Mouse (Mus musculus) hematopoietic stem cell, adult 5-6 weeks (primary cell): Measurements from ENCODE around the gene Gmppa. TPM values are rescaled to one million over a fixed set of nuclear protein-coding genes. Genes with fewer than 3 reads are reported as not detected.

Experiments
- ATAC-seq, 2 experiments: fragments of 125-278 bp in 1 of 2; replicated peaks in 1 of 2; 2 replicates each; pipeline ENCODE4 v1.8.0; 2016 to 2017; ENCODE audit warnings: inconsistent platforms in 2 of 2, mild to moderate bottlenecking in 2 of 2, moderate number of reproducible peaks in 2 of 2, low read depth in 1 of 2, moderate TSS enrichment in 1 of 2; ENCODE audit not compliant: low FRiP score in 2 of 2, poor library complexity in 2 of 2, severe bottlenecking in 2 of 2, insufficient read depth in 1 of 2, low TSS enrichment in 1 of 2
- total RNA-seq: library from RNA; stranded (forward); fragments of 172-1452, 232-1000 nt; gene quantifications from 2 replicates; pipeline ENCODE4 v1.2.3, GENCODE M21; 2017

Gene Gmppa
- total RNA-seq, 1 experiment from 2014 or later = 70.0 TPM

DNA sequence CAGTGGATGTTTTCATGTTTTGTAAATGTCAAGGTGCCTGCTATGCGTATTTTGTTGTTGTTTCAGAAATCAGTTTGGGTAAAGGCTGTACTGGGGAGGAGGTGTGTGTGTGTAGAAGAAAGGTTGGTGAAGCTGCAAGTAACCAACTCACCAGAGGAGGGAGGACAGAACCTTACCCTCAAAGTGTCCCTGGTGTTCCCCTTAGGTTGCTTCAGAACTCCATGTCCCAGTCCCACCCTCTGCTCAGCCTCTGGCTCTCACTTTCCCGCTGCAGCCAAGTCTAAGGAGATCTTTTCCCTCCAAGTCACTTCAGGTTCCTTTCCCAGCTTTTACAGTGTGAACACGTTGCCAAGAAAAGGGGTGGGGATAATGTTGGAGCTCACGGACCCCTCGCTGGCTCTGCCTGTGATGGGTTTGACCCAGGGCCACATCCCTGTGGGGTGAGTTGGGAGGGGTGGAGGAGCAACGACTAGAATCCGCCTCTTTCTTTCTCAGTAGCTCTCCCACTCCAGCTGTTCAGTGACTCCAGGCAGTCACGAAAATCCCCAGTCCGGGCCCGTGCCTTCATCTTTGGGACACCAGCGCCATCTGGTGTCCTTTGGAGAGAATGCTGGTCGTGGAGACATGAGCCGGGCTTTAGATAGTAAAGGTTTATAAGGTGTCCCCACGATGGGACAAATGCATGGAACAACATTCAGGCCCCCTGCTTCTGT lies 31.6 kb downstream of the Gmppa start:
- ATAC-seq = peak; percentile 62 to 71

DNA sequence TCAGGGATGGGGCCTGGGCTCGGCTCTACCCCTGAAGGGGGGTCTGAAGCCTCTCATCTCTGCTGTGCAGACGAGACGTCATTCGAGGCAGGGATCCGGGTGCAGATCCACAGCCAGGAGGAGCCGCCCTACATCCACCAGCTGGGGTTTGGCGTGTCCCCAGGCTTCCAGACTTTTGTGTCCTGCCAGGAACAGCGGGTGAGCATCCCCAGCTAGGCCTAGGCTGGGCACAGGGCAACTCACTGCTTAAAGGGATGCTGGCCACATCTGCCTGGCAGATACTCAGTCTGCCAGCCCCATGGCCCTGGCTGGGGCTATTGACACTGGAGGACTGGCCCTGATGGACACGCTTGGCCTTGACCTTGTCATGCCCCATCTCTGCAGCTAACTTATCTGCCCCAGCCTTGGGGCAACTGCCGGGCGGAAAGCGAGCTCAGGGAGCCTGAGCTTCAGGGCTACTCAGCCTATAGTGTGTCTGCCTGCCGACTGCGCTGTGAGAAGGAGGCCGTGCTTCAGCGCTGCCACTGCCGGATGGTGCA lies 33.6 kb downstream of the Gmppa start:
- no peak for ATAC-seq

DNA sequence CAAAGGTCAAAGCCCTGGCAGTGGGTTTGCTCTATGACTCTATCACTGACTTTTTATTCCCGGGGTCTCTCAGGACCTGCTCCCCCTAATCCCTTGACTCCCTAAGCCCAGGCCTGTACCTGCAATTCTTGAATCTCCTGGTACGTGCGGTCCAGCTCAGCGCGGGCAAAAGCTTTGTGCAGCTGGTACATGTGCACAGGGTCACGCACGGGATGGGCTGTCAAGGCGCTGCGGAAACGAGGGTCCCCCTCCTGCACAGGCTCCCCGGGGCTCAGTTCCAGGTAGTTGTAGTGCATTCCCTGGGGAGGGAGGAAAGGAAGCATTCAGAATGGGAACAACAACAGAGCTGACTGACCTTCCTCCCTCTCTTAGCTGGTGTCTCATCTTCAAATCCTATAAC lies 40.7 kb downstream of the Gmppa start:
- no peak for ATAC-seq

DNA sequence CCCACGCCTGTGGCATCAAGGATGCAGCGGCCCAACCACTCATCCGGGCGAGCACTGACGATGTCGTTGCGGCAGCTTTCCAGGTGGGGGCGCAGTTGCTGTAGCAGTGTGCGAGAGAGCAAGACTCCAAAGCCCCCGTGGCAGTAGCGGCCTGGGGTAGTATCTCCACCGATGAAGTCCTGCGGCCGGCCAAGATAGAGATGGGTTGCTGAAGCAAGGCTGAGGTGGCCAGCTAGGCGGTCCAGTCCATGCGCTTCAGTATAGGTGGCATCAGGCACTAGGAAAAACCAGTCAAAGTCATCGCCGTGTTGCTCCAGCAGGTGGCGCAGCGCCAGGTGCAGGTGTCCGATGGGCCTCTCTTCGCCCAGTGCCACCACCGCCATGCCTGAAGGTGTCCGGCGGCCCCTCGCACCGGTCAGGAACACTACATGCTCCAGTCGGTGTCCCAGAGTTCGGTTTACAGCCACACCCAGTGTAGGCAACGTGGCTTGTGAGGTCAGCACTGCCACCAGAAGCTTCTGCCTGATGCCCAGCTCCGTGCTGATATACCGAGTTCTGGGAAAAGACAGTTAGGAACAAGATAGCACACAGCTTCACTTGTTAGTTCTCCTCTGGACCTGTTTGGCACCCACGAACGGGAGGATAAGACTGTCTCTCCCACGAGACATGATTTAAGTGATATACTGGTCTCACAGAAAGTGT lies 41.7 kb downstream of the Gmppa start:
- ATAC-seq = peak; percentile 50 to 54; a peak in 3 of 4 replicates

DNA sequence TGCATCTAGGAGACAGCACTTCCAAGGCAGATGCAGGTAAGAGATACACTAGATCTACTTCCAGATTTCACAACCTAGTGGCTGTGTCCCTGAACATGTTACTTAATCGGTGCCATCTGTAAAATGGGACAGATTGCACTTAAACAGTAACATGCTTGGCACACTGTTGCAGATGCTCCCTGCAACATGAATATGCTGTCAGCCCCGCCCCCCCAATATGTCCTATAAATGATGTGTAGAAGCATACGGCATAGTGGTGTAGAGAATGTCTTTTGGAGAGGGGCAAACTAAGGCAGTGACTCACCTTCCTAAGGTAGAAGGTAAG lies 42.2 kb downstream of the Gmppa start:
- no peak for ATAC-seq

DNA sequence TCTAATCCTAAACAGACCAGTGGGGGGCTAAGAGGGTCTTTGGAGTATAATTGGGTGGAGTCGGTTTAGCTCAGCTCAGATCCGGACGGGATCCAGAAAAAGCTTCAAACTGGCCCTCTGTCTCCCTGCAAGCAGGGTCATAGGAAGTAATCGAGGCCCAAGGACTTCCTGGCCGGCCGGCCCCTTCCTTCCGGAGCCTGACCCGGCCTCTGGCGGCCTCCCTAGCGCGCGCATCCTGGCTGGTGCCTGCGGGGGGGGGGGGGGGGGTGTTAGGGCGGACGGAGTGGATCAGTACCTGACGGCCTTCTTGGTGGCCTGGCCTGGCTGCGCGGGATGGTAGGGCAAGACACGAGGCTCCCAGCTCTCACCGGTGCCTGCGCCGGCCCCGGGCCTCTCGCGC lies 42.8 kb downstream of the Gmppa start:
- ATAC-seq = no peak

DNA sequence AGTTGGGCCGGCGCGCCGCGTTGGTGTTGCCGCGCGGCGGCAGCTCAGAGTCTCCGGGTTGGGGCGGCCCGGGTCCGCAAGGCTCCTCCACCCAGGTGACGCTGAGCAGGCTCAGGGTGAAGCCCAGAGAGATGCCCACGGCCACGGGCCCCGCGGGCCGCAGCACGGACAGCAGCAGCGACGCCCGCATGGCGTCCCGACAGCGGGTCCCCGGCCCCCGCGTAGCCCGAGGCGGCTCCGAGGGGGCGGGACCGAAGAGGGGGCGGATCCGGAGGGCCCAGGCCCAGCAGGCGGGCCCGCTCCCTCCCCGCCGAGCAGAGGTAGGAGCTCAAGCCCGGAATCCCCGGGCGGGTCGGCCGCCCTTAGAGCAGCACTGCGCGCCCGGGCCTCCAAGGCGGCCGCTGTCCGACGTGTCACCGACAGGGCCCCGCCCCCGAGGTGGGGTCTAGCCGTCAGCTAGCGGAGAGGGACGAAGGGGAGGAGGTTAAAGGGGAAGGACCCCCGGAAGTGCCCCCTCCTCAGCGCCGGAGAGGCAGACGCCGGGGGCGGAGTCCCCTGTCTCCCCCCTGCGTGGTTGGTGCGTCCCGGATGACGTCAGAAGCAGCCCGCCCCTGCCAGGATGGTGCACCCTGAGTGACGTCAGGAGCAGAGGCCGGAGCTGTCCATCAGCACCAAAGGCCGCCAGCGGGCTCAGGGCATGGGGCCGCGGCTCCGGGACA lies 43.3 kb downstream of the Gmppa start, which contains the start of the genes Chpf and Tmem198:
TSS of gene Chpf (minus strand) at position 392 of the 719 bp plus-strand sequence.
TSS of gene Tmem198 (plus strand) at position 617 of the 719 bp plus-strand sequence.
- ATAC-seq = peak; percentile 68 to 79

DNA sequence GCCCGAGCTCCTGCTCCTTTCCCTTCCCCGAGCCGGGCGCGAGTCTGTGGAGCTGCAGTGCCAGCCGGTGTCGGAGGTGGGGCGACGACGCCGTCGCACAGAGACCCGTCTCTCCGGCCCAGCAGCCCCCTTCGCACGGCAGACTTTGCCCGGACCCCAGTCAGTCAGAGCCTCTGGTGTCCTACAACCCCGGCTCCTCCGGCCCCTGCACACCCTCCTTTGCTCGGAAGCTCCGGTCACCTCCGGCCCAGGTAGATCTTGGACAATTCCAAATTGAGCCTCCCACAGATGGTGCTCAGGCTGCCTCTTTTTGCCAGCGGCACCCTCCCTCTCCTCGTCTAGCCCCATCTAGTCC lies 43.9 kb downstream of the Gmppa start:
- no peak for ATAC-seq

DNA sequence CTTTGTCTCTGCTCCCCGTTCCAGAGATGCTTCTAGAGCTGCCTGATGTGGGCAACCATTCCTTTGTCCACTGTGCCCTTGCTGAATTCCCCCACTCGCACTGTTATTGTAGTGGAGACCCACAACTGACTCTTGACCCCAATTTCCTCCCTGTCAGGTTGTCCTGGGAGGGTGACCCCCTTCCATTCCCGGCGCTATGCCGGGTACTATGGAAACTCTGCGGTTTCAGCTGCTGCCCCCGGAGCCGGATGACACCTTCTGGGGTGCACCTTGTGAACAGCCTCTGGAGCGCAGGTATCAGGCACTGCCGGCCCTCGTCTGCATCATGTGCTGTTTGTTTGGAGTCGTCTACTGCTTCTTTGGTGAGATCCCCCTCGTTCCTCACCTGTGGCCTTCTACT lies 44.3 kb downstream of the Gmppa start:
- ATAC-seq = no peak

DNA sequence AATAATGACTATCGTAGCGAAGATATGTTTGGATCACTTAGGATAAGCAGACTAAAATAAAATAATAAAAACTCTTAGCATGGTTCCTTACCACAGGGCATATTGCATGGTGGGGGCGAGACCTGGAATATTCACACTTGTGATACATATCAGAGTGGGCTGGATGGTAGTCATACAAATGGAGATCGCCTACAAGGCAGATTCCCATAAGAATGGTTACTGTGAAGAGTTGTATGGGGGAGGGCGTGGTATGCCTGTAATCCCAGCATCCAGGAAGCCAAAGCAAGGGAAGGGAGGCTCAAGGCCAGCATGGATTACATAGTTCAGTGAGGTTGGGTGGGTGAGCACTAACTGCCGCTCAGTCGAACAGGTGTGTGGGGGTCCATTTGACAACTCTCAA lies 45.0 kb downstream of the Gmppa start:
- ATAC-seq = no peak

DNA sequence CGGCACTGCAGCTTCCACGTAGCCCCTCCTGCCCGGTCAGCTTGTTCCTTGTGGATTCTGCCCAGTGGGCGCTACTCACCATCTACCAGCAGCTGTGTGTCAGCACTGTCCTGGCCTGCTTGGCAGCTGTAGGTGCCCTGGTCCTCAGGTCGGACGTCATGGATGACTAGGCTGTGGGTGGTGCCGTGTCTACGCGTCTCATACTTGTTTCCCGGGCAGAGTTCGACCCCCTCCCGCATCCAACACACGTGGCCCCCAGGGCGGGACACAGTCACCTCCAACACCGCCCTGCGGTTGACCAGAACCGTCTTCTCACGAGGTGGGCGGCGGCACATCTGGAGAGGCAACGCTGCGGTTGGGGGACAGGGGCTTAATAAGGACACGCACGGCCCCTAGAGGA lies 50.8 kb downstream of the Gmppa start:
- peak in 1 of 2 experiments; percentile 22; a peak in 1 of 4 replicates for ATAC-seq

DNA sequence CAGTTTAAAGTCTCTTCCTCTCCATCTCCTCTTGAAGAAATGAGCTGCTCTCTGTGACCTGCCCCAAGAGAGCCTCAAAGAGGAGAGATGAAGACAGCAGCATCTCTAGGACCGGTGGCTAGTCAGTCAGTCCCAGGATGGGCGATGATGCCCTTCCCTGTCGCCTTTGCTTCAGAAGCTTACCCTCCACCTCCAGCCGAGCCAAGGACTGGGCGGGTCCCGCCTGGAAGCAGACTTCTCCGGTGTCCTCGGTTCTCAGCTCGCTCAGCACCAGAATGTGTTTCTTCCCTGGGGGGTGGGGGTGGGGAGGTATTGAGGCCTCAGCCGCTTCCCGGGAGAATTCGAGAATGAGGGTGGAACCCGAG lies 51.3 kb downstream of the Gmppa start:
- ATAC-seq = no peak

DNA sequence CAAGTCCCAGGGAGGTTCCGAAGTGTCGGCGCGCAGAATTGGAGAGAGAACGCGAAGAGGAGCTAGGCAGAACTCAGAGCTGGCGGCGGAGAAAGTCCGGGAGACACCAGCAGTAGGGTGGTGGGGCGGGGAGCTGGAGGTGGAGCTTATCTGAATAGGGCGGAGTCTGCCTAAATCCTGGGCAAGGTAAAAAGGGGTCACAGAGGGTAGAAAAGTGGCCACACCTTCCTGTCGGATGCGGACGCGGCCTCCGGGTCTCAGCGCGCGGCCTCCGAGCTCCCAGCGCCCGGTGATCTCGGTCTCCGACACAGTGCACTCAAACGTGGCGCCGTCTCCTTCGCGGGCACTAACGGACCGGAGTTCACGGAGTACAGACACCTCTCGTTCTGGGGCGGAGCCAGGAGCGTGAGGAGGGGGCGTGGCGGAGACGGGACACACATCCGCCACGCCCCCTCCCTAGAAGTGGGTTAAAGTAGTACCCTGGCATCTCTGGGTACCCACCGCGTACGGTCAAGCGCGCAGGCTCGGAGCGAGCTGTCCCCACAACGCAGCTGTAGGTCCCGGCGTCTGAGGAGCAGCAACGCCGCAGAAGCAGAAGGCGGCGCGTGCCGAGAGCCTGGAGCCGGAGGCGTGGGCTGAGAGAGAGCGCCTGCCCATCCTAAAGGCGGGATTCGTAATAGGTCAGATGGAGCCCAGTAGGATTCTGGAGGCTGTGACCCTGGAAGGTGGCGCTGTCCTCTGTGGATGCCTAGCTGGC lies 51.9 kb downstream of the Gmppa start:
- peak; percentile 44 for ATAC-seq

DNA sequence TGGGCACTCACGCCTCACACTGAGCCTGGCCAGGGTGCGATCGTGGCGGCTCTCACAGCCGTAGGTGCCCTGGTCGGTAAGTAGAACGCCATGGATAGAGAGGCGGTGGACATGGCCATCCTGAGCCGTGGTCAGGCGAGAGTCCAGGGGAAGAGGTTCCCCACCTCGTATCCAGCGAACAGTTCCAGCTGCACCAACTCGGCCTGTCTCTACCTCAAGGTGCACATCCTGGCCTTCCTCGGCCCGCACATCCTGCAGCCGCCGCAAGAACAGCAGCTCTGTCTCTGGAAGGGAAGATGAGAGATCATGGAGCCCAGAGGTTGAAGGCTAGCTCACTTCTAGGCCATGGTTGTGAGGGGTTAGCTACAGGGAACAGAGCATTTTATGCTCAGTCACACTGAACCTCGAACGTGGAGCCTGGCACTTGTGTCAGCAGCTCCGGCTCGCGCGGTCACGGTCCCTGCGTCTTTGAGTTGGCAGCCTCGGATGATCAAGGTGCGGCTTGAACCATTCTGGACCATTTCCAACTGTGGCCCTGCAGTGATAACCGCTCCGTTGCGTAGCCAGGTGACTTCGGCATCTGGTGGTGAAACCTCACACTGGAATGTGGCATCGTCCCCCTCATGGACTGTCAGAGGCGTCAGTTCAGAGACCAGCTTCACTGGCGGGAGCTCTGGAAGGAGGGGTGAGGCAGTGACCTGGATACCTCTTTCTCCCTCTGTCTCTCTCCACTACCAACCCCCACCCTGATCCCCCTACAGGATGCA lies 55.2 kb downstream of the Gmppa start:
- no peak for ATAC-seq

DNA sequence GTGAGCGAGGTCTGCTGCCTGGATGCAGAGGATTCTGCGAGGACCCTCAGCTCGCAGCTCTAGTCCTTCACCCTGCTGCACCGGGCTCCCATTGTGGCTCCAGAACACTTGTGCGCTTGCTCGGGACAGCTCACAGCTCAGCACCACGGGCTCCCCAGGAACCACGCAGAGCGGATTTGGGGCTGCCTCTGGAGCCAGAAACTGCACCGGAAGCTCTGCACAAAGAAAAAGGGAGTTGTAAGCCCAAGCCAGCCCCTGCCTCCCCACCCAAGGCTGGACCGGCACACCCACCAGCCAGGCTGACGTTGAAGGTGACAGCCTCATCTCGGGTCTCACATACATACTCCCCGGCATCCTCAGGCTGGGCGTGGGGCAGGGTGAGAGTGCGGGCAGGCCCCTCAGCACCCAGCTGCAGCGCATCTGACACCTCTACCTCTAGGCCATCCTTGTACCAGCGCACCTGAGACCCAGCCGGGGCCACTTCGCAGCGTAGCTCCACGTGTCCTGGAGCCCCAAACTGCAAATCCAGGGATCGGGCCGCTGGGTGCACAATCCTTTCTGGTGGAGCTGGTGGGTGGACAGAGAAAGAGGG lies 56.9 kb downstream of the Gmppa start:
- no peak for ATAC-seq
